Mouse (Mus musculus) macrophage (primary cell): Measurements from ENCODE around the gene Tuba1c. TPM values are rescaled to one million over a fixed set of nuclear protein-coding genes. Genes with fewer than 3 reads are reported as not detected.

Experiments
- H3K27ac ChIP-seq: fragments of 350-480 bp; formaldehyde crosslinking; 2 replicates; pipeline ENCODE4 v1.9.0; 2021
- H3K36me3 ChIP-seq: fragments of 350-480 bp; formaldehyde crosslinking; 2 replicates; pipeline ENCODE4 v1.9.0; 2021; ENCODE audit errors: inconsistent target
- H3K4me3 ChIP-seq: fragments of 350-480 bp; formaldehyde crosslinking; 2 replicates; pipeline ENCODE4 v1.9.0; 2021; ENCODE audit errors: inconsistent target
- H3K79me2 ChIP-seq: fragments of 350-480 bp; formaldehyde crosslinking; 2 replicates; pipeline ENCODE4 v1.9.0; 2021; ENCODE audit errors: inconsistent target
- WGBS: methylation state at CpG from one replicate; pipeline ENCODE4 v1.1.7; 2026; ENCODE audit warnings: inconsistent platforms; ENCODE audit not compliant: missing documents; 5-methylcytosine and 5-hydroxymethylcytosine counted together
- polyA plus RNA-seq: library from polyadenylated mRNA; stranded (reverse); fragments of 250-400 nt; gene quantifications from 3 replicates; pipeline ENCODE4 v1.2.4, GENCODE M21; 2018; ENCODE audit warnings: inconsistent platforms

The Tuba1c gene
- polyA plus RNA-seq, 1 experiment from 2014 or later = 315 TPM

DNA sequence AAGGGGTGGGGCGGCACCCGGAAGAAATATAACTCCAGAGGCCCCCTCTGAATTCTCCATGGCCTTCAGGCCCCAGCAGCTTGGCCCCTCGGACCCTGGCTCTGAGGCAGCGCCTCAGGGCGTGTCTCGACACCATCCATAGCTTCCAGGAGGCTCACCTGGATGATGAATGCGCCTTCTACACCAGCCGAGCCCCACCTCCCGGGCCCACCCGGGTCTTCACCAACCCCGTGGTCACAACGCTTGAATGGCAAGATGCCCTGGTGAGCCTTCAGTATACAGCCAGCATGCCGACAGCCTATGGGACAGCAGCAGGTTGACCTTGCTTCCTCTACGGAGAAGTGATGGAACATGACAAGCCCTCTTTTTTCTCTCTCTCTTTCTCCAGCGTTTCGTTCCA is 53.1 kb downstream of the Tuba1c start:
- no peaks in the 10 kb centered on the region for H3K36me3 ChIP-seq
- H3K79me2 ChIP-seq = no peaks in the 10 kb centered on the region
- no peak overlapping the region for H3K4me3 ChIP-seq
- WGBS = 94% methylated on average over 16 of the region's 16 CpGs
- H3K27ac ChIP-seq = no peak overlapping the region

DNA sequence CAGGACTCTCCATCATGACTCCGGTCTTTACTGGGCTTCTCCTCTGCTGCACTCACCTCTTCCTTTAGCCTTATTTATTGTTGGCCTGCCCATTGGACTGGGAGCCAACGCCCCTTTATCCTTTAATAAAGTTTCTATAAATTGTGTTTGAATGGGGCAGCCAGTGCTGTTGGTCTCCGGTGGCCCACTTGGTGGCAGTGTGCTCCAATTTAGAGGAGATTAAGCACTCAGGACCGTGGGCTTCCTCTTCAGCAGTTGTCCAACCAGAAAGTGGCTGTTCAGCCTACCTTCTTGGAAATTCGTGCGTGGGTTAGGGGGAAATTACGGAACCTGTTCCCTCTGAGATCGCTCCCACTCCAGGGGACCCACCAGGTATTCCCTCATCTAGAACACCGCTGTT is 53.6 kb downstream of the Tuba1c start:
- 68% methylated on average over 9 of the region's 9 CpGs for WGBS
- no peak overlapping the region for H3K4me3 ChIP-seq
- H3K79me2 ChIP-seq = no peaks in the 10 kb centered on the region
- no peak overlapping the region for H3K27ac ChIP-seq
- H3K36me3 ChIP-seq = no peaks in the 10 kb centered on the region

DNA sequence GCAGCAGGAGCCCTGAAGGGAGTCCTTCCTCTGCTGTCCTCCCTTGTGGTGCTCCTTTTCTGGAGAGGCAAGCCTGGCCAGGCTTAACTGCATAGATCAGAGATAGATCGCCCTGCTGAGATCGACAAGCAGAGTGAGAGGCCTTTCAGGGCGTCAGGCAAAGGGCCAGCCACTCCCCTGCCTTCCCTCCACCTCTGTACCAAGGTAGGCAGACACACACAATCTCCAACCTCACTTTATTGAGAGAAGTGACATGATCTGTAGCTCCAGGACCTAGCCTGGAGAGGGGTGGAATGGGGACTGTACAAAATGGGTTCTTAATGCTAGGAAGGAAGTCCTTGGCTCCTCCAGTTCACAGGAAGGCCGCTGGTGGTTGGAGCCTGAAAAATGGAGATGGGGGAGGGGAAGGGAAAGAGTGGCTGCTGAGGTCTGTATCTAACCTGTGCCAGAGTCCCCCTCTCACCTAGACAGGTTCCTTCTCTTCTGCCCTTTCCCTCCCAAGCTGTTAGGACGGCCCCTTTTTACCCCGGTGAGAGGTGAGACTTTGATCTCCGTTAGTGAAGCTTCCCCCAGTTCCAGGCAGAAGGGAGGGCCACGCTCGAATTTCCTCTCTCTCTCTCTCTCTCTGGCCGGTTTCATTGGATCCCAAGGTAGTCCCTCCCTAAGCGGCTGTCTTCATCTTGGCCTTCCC is 54.3 kb downstream of the Tuba1c start:
- no peaks in the 10 kb centered on the region for H3K79me2 ChIP-seq
- 46% methylated on average over 7 of the region's 11 CpGs for WGBS
- no peak overlapping the region for H3K4me3 ChIP-seq
- no peak overlapping the region for H3K27ac ChIP-seq
- H3K36me3 ChIP-seq = no peaks in the 10 kb centered on the region

DNA sequence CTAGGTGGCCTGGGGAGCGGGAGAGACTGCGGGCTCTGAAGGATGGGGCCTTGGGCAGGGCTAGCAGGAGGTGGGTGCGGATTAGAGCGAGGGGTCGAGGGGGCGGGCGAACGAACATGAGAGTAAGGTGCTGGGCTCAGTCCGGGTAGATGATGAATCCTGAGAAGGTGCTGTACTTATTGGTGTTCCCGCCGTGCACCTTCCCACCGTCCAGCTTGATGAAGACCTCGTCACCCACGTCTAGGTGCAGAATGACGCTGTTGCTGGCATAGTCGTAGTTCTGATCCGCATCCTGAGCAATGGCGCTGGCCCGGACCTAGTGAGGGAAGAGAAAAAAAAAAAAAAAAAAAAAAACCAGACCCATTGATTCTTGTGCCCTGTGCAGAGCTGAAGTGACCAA is 54.9 kb downstream of the Tuba1c start:
- H3K79me2 ChIP-seq = no peaks in the 10 kb centered on the region
- H3K4me3 ChIP-seq = no peak overlapping the region
- H3K27ac ChIP-seq = no peak overlapping the region
- H3K36me3 ChIP-seq = no peaks in the 10 kb centered on the region
- WGBS = 48% methylated on average over 18 of the region's 19 CpGs

DNA sequence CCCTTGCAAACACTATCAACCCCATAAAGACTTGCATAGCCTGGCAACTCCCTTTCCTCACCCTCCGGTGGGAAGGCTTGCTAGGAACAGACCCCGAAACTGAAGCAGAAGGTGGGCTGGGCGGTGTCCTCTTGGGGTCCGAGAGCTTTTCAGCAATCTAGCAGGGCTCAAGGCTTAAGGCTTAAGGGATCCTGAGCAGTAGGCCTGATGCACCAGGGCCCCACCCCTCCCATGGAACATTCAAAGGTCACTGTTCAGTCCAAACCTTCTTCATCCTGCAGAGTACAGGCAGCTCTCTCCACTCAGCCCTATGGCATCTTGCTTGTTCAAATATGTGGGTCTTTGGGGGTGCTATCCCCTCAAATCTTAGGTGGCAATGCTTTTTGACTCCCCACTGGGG is 56.3 kb downstream of the Tuba1c start:
- WGBS = 98% methylated on average over 4 of the region's 4 CpGs

DNA sequence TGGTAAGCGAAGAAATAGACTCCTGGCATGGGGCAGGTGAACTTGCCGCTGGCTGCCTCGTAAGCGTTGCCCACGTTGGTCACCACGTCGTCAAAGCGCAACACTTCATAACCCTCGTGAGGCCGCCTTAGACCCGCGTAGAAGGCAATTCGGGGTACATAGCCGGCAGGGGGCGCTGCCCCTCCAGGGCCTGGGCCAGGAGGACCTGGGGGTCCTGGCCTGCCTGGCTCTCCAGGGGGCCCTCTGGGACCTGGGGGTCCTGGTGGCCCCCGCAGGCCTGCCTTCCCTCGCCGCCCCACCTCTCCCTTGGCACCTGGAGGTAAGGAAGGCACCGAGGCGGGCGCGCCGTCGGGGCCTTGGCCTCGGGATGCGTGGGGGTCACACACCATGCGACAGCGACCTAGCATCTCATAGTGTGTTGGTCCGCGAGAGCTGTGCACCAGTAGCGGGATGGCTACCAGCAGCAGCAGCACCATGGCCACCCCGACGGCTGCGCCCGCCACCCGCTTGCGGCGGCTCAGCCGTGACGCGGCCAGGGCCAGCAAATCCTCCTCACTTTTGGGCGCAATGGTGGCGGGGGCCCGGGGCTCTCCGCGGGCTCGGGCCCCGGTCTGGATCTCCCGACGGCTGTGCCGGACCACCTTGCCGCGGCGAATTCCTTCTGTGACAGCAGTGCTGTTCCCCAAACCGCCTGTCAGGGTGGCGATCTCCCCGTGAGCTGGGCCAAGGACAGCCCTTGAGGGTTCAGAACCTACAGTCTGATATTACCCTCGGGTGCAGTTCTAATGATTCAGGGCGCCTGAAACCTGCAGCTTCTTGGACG is 57.8 kb downstream of the Tuba1c start, which contains the start of gene C1ql4:
C1ql4 (minus strand) TSS at position 565 of the 823 bp plus-strand sequence.
- H3K79me2 ChIP-seq = no peaks in the 10 kb centered on the region
- WGBS = 20% methylated on average over 58 of the region's 60 CpGs

More for the DNA sequence above, 56.3 kb downstream of the Tuba1c start:
- Histone ChIP-seq H3K36me3 (no peaks in the 10 kb centered on the region), H3K27ac (no peak overlapping the region), H3K4me3 (no peak overlapping the region), H3K79me2 (no peaks in the 10 kb centered on the region)

More for the DNA sequence above, 57.8 kb downstream of the Tuba1c start, which contains the start of gene C1ql4:
- Histone ChIP-seq H3K36me3 (no peaks in the 10 kb centered on the region), H3K4me3 (no peak within 1 kb of the TSS), H3K27ac (no peak within 1 kb of the TSS)

Other genes with a start within 250 kb of the Tuba1c start
- not detected in 3 replicates for gene Wnt1, start 240.0 kb upstream of the Tuba1c start, polyA plus RNA-seq
- gene Ddn, start 220.4 kb upstream of the Tuba1c start, polyA plus RNA-seq = 0.06 TPM in 1 of 3 replicates, not detected in the others
- 34.9 to 43.9 TPM (median 40.2 TPM) in 3 replicates for gene Prkag1, start 198.4 kb upstream of the Tuba1c start, polyA plus RNA-seq
- gene Kmt2d, start 158.7 kb upstream of the Tuba1c start, polyA plus RNA-seq = 17.3 to 22.5 TPM (median 19.8 TPM) in 3 replicates
- gene Rhebl1, start 135.4 kb upstream of the Tuba1c start, polyA plus RNA-seq = 0.52 to 3.0 TPM (median 2.4 TPM) in 3 replicates
- gene Dhh, start 131.4 kb upstream of the Tuba1c start, polyA plus RNA-seq = not detected in 3 replicates
- 3.7 to 9.6 TPM (median 5.5 TPM) in 3 replicates for gene Lmbr1l, start 111.7 kb upstream of the Tuba1c start, polyA plus RNA-seq
- 371 to 1,063 TPM (median 789 TPM) in 3 replicates for gene Tuba1b, start 95.3 kb upstream of the Tuba1c start, polyA plus RNA-seq
- 0.27 TPM in 1 of 3 replicates, not detected in the others for gene Gm49450, start 76.3 kb upstream of the Tuba1c start, polyA plus RNA-seq
- gene Tuba1a, start 76.2 kb upstream of the Tuba1c start, polyA plus RNA-seq = 37.8 to 73.9 TPM (median 54.5 TPM) in 3 replicates
- 0.07 TPM in 1 of 3 replicates, not detected in the others for gene Prph, start 25.3 kb downstream of the Tuba1c start, polyA plus RNA-seq
- gene Troap, start 44.7 kb downstream of the Tuba1c start, polyA plus RNA-seq = 2.4 to 2.6 TPM in 2 of 3 replicates, not detected in the other
- gene C1ql4, start 57.9 kb downstream of the Tuba1c start, polyA plus RNA-seq = not detected in 3 replicates
- not detected in 3 replicates for gene Dnajc22, start 63.3 kb downstream of the Tuba1c start, polyA plus RNA-seq
- 2.7 to 4.0 TPM (median 3.2 TPM) in 3 replicates for gene Spats2, start 96.0 kb downstream of the Tuba1c start, polyA plus RNA-seq
- gene Kcnh3, start 195.0 kb downstream of the Tuba1c start, polyA plus RNA-seq = not detected in 3 replicates
- 13.4 to 26.0 TPM (median 25.2 TPM) in 3 replicates for gene Mcrs1, start 222.1 kb downstream of the Tuba1c start, polyA plus RNA-seq